Mouse (Mus musculus) heart, embryonic 16.5 days (tissue): ENCODE data around the gene Gdap2. TPM values are rescaled to one million over a fixed set of nuclear protein-coding genes. Genes with fewer than 3 reads are reported as not detected.
A peak's percentile ranks its signal among the peaks of the same experiment; 100 is the strongest.

Experiments used
- ATAC-seq: fragments of 200-750 bp; cut with Nextera tagmentation; replicated peaks from 2 replicates; pipeline ENCODE4 v1.8.0; 2017; ENCODE audit warnings: moderate number of reproducible peaks; ENCODE audit not compliant: insufficient read depth, low FRiP score; ENCODE audit errors: extremely low read depth
- H3K27ac ChIP-seq: fragments of 300-500 bp; sonication (generic); 2 replicates; pipeline ENCODE4 v1.5.1; 2014; ENCODE audit warnings: mild to moderate bottlenecking, low read length, control low read depth, moderate library complexity
- H3K27me3 ChIP-seq: fragments of 300-500 bp; sonication (generic); 2 replicates; pipeline ENCODE4 v1.6.1; 2014; ENCODE audit warnings: low read length, mixed read lengths; ENCODE audit not compliant: control insufficient read depth, insufficient read depth
- H3K36me3 ChIP-seq: fragments of 300-500 bp; sonication (generic); 2 replicates; pipeline ENCODE4 v1.6.1; 2014; ENCODE audit not compliant: control insufficient read depth, insufficient read depth
- H3K4me1 ChIP-seq: fragments of 300-500 bp; sonication (generic); 2 replicates; pipeline ENCODE4 v1.6.1; 2014; ENCODE audit warnings: low read length, mixed read lengths; ENCODE audit not compliant: control insufficient read depth, insufficient read depth
- H3K4me2 ChIP-seq: fragments of 300-500 bp; sonication (generic); 2 replicates; pipeline ENCODE4 v1.6.1; 2014; ENCODE audit warnings: low read depth, mild to moderate bottlenecking, control low read depth, low read length
- H3K4me3 ChIP-seq: fragments of 300-500 bp; sonication (generic); 2 replicates; pipeline ENCODE4 v1.5.1; 2014; ENCODE audit warnings: mild to moderate bottlenecking, control low read depth, low read length
- H3K9ac ChIP-seq: fragments of 300-500 bp; sonication (generic); 2 replicates; pipeline ENCODE4 v1.6.1; 2014; ENCODE audit warnings: low read length, control low read depth
- H3K9me3 ChIP-seq: fragments of 300-500 bp; sonication (generic); replicated peaks from 2 replicates; pipeline ENCODE4 v1.6.1; 2016; ENCODE audit warnings: low read length; ENCODE audit not compliant: control insufficient read depth
- WGBS: fragments of 180-500 bp; shearing (Covaris S2); extraction: QIAGEN DNeasy Blood & Tissue Kit; methylation state at CpG from one replicate; pipeline ENCODE4 v1.1.7; 2014; 5-methylcytosine and 5-hydroxymethylcytosine counted together
- polyA plus RNA-seq: library from polyadenylated mRNA; unstranded; fragments of >200 nt; fragmentation: Nextera tagmentation; extraction: Ambion mirVana; gene quantifications from 2 replicates; pipeline ENCODE4 v1.2.1, GENCODE M21; 2015

Gene Gdap2
- polyA plus RNA-seq, 1 experiment from 2014 or later = 21.6 TPM

DNA sequence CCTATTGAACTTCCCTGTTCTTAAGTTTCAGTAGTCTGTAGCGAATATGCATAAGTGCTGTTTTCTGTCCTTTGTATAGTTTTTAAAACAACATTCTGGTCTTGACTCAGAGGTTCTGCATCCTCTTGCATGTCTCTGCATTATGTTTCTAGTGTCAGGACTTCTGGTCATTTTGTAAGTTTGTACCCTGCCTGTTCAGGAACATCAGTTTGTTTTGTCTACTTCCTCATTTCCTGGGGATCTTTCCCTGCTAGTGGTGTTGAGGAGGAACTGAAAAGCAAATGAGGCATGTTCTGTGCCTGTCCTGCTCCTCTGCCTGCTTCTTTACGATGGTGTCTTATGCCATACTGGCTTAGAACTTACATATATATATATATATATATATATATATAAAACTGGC is 13.8 kb downstream of the Gdap2 start:
- peaks cover 40% of the 10 kb centered on the region for H3K36me3 ChIP-seq
- H3K4me3 ChIP-seq = no peak overlapping the region
- H3K27ac ChIP-seq = no peak overlapping the region
- H3K4me2 ChIP-seq = no peak overlapping the region
- H3K4me1 ChIP-seq = no peaks in the 10 kb centered on the region
- WGBS = 84% methylated on average over 2 of the region's 2 CpGs
- no peak for ATAC-seq
- H3K9ac ChIP-seq = no peak overlapping the region
- no peaks in the 10 kb centered on the region for H3K9me3 ChIP-seq
- H3K27me3 ChIP-seq = no peaks in the 10 kb centered on the region

DNA sequence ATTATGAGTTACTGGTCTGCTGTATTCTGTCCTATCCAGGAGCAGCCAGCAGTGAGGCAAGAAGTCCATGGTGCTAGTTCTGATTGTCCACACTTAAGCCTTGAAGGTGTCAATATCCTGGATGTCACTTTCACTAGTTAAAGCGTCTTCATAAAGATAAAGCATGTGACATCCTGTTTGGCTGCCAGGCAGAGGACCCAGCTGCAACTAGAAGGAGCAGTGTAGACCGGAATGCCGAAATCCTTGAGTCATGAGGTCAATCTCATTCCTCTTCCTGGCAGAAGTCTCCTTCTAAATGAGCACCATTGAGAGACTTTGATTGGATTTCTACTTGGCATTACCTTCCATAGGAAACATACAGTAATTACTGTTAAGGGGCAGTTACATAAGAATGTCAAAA is 18.3 kb downstream of the Gdap2 start:
- no peak overlapping the region for H3K9ac ChIP-seq
- no peaks in the 10 kb centered on the region for H3K9me3 ChIP-seq
- no peak overlapping the region for H3K4me3 ChIP-seq
- H3K27ac ChIP-seq = no peak overlapping the region
- H3K4me2 ChIP-seq = no peak overlapping the region
- WGBS = 50% methylated on average over 3 of the region's 3 CpGs
- H3K4me1 ChIP-seq = no peaks in the 10 kb centered on the region
- H3K27me3 ChIP-seq = no peaks in the 10 kb centered on the region
- no peak for ATAC-seq
- peaks cover 28% of the 10 kb centered on the region for H3K36me3 ChIP-seq

DNA sequence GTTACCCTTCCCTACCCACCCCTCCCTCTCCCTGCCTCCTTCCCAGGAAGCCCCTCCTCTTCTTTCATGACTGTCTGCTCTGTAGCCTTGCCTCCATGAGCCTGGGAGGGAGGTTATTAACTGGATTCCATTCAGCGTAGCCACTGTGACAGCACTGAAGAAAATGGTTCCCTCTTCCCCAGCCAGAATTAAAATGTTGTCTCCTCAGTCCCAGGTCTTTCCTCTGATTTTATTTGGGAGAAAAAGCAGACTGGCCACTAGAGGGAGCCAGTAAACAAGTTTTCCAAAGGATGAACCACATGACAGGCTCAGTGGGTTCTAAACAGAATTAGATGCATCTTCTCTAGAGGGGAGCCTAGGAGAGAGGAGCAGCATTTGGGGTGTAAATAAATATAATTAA is 27.3 kb downstream of the Gdap2 start:
- H3K4me3 ChIP-seq = no peak overlapping the region
- H3K4me2 ChIP-seq = no peak overlapping the region
- no peaks in the 10 kb centered on the region for H3K9me3 ChIP-seq
- no peak overlapping the region for H3K27ac ChIP-seq
- H3K27me3 ChIP-seq = no peaks in the 10 kb centered on the region
- WGBS = 47% methylated on average over 1 of the region's 1 CpGs
- peak; percentile 58; the same call in 1 of the 2 replicates for ATAC-seq
- H3K4me1 ChIP-seq = no peaks in the 10 kb centered on the region
- no peak overlapping the region for H3K9ac ChIP-seq
- H3K36me3 ChIP-seq = peaks cover 19% of the 10 kb centered on the region

DNA sequence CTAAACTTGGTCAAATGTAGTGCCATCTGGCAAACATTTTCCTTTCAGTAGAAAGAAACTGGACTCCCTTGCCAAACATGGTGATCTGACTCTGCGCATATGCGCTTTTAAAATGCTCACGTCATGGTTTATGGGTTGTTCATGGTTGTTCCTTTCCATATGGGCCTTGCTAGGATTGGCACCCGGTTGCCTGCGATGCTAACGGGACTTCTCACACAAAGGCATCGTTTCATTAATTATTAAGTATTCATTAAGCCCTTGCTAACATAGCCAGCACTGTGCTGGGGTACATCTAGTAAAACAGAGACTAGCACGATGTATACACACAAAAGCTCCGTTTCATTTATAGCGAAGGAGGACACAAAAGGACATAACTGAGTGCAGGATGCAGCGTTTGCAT is 27.7 kb downstream of the Gdap2 start:
- H3K4me2 ChIP-seq = no peak overlapping the region
- H3K9ac ChIP-seq = no peak overlapping the region
- ATAC-seq = no peak
- no peaks in the 10 kb centered on the region for H3K27me3 ChIP-seq
- H3K4me1 ChIP-seq = no peaks in the 10 kb centered on the region
- H3K9me3 ChIP-seq = no peaks in the 10 kb centered on the region
- H3K27ac ChIP-seq = no peak overlapping the region
- no peak overlapping the region for H3K4me3 ChIP-seq
- 85% methylated on average over 11 of the region's 11 CpGs for WGBS
- peaks cover 19% of the 10 kb centered on the region for H3K36me3 ChIP-seq

DNA sequence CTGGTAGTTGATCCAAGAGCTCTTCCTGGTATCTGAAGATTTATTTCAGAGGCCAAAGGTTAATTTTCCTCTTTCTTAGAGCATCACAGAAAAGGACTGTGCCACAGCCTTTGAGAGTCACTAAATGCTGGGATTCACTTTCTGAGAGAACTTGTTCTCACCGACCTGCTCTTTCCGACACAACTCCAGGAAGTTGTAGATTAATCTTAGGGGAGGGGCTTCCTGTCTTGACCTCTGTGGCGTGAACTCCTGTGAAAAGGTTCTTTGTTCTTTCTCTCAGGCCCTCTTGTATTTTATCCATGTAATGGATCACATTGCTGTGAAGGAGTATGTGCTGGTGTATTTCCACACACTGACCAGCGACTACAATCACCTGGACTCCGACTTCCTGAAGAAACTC is 32.0 kb downstream of the Gdap2 start:
- no peak for ATAC-seq
- H3K9me3 ChIP-seq = no peaks in the 10 kb centered on the region
- H3K9ac ChIP-seq = no peak overlapping the region
- H3K36me3 ChIP-seq = peaks cover 19% of the 10 kb centered on the region
- no peak overlapping the region for H3K27ac ChIP-seq
- no peaks in the 10 kb centered on the region for H3K4me1 ChIP-seq
- no peak overlapping the region for H3K4me3 ChIP-seq
- no peak overlapping the region for H3K4me2 ChIP-seq
- no peaks in the 10 kb centered on the region for H3K27me3 ChIP-seq
- 48% methylated on average over 5 of the region's 5 CpGs for whole genome bisulfite sequencing

DNA sequence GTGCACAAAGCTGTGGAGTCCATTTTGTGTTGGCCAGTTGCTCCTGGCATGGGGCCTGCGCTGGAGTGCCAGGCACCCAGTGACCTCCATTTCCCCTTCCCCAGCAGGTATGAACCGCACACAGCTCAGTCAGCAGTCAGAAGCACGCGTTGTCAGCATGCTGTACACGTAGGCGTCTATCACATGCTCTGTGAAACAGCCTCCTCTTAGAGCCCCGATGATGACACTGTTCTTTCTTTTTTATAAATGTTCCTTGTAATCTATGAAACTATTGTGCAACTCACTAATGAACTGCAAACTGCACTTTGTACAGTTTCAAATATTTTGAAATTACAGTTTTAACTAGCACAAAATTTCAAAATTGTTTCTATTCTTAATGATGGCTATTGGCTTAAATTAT is 39.4 kb downstream of the Gdap2 start:
- Histone ChIP-seq H3K4me3 (no peak overlapping the region), H3K4me1 (no peaks in the 10 kb centered on the region), H3K36me3 (peaks cover 21% of the 10 kb centered on the region), H3K27me3 (no peaks in the 10 kb centered on the region), H3K9ac (no peak overlapping the region), H3K9me3 (no peaks in the 10 kb centered on the region), H3K27ac (no peak overlapping the region), H3K4me2 (no peak overlapping the region)
- ATAC-seq = no peak
- 74% methylated on average over 7 of the region's 7 CpGs for WGBS

DNA sequence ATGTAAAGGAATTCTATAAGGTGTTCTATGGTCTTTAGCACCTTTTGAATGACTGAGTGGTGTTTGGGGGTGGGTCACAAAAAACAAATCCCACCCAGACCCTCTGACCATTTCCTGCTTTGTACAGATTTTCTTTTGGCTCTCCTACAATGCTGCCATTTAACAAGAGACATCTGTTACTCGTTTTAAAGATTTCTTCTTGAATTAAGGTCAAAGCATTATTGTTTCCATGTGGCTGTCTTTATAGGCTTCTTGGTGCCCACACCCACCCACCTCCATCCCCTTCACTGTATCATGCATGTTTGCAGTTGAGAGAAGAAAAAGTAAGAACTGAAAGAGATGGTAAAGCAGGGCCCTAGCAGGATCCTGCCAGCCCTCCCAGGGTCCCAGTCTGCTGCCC is 44.8 kb downstream of the Gdap2 start:
- no peak for ATAC-seq
- H3K4me3 ChIP-seq = no peak overlapping the region
- H3K27me3 ChIP-seq = no peaks in the 10 kb centered on the region
- H3K36me3 ChIP-seq = peaks cover 23% of the 10 kb centered on the region
- H3K9ac ChIP-seq = no peak overlapping the region
- no peak overlapping the region for H3K4me2 ChIP-seq
- 46% methylated on average over 1 of the region's 1 CpGs for whole genome bisulfite sequencing
- H3K4me1 ChIP-seq = no peaks in the 10 kb centered on the region
- H3K27ac ChIP-seq = no peak overlapping the region
- no peaks in the 10 kb centered on the region for H3K9me3 ChIP-seq

DNA sequence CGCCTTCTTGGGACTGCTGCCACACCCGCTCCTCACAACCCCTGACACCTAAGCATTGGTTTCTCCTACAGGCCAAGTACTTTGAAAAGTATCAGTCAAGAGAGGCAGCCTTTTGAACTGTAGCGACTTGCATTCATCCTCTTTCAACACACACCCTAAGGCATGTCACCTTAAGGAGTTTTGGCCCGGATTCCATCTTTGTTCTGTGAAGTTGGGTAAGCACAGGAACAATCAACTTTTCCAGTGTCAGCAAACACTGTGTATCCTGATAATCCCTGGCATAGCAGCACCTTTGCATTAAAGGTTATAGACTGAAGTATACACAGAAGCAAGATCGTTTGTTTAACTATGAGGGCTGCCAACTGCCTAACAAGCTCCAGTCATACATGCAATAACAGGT is 53.3 kb downstream of the Gdap2 start:
- H3K36me3 ChIP-seq = no peaks in the 10 kb centered on the region
- H3K4me2 ChIP-seq = no peak overlapping the region
- ATAC-seq = no peak
- no peak overlapping the region for H3K4me3 ChIP-seq
- no peak overlapping the region for H3K27ac ChIP-seq
- H3K9me3 ChIP-seq = no peaks in the 10 kb centered on the region
- H3K27me3 ChIP-seq = no peaks in the 10 kb centered on the region
- whole genome bisulfite sequencing = 77% methylated on average over 5 of the region's 5 CpGs
- no peak overlapping the region for H3K9ac ChIP-seq
- no peaks in the 10 kb centered on the region for H3K4me1 ChIP-seq

DNA sequence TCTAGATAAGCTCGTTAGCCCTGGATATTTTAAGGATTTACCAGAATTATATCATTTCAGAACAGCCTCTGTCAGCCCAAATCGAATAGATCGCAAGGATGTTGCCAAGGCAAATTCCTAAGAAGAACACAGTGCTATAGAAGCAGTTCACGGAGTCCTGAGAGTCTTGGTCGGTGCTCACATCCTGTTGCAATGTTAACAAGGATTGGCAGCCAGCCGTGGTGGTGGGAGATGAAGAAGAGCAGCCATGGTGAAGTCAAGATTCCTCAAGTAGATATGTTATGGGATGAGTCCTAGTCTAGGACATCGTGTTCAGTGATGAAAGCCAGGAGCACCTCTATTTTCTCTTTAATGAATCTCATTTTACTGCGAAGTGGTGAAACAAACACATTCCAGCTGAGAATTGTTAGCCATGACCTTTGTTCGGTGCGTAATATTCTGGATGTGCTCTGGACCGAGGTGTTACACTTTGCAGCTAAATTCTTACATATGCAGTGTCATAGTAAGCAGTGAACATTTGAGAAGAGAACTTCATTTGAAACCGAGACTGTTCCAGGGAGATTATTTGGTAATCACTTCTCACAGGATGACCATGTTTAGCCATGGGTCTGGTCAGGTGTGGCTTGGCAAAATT is 63.3 kb downstream of the Gdap2 start:
- H3K9me3 ChIP-seq = no peaks in the 10 kb centered on the region

More for the DNA sequence above, 63.3 kb downstream of the Gdap2 start:
- Histone ChIP-seq H3K27ac (no peak overlapping the region), H3K4me1 (0 out of 2 replicates have a peak, but pooled peaks cover 3% of the 10 kb centered on the region), H3K4me3 (no peak overlapping the region), H3K4me2 (no peak overlapping the region), H3K27me3 (no peaks in the 10 kb centered on the region), H3K36me3 (no peaks in the 10 kb centered on the region), H3K9ac (no peak overlapping the region)
- WGBS = 74% methylated on average over 12 of the region's 12 CpGs
- ATAC-seq = no peak
